Mouse (Mus musculus): Measurements from ENCODE around the gene 2810021J22Rik.
"Not testable (repeated sequence)": the region's sequence is repeated elsewhere in the genome, so short reads cannot be mapped to it uniquely, and the experiment has no call there.

Gene 2810021J22Rik

DNA sequence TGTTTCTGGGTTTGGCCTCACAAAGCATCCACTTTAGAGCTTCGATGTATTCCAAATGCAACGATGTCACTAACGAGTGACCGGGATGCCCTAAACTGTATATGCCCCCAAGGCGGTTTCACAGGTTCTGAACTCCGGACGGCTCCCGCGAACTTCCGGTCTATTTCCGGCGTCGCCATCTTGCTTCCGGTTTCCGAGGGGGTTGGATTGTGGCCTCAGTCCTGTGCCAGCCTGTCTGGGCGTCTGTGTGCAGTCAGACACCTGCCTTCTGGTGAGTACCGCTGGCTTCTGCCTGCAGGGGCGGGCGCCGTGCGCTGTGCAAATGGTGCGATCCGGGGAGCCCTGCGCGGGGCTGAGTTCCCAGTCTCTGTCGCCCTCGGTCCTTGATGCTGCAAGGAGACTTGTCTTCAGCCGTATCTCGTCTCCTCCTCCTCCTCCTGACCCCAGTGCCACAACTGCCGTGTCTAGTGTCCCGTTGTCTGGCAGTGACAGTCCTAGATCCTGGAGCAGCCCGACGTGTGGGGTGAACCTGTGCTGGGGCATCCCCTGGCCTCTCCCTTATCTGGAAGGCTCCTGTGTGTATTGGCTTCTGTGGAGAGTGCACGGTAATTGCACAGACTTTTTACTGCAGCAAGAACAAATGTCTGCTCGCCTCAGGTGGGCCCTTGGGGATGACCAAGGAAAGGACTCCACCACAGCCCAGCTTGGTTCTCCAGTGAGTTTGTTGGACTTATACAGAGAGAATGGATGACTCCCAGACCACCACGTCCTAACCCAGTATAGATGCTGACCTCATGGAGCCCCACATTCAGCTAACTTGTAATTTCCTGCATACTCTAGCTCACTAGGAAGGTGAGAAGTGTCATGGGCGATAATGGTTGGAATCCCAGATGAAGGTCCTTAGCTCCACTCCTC lies at the start of gene 2810021J22Rik:
Gene 2810021J22Rik (plus strand): TSS at position 178 of the 915 bp plus-strand sequence.
- DNase-seq = peak; percentile 66 to 72

- DNase-seq = not testable (repeated sequence)
Measured at GRCm38 (mm10) chr11:58828937-58829336, 38.1 kb upstream of the 2810021J22Rik start, which contains the start of gene Olfr312. Olfr312 (plus strand) TSS chr11:58829237.

DNA sequence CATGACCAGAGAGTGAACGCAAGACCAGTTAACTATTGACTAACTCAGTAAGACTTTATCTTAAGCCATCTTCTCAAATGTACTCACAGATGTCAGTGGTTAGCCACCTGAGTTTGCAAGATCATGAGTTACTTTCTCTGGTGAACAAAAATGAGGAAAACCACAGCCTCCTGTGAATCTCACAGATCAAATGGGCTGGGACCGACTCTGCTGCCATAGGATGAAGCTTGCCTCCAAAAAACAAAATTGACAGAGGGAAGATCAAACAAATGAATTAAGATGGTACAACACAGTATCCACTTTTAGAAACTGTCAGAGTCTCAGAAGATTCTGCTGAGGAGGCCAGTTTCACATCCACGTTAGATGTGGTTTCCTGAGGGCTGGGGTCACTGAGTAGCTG lies 37.3 kb upstream of the 2810021J22Rik start:
- no peak for DNase-seq

GRCm38 (mm10) chr11:58832541-58832940 lies 34.5 kb upstream of the 2810021J22Rik start:
- DNase-seq = not testable (repeated sequence)

DNA sequence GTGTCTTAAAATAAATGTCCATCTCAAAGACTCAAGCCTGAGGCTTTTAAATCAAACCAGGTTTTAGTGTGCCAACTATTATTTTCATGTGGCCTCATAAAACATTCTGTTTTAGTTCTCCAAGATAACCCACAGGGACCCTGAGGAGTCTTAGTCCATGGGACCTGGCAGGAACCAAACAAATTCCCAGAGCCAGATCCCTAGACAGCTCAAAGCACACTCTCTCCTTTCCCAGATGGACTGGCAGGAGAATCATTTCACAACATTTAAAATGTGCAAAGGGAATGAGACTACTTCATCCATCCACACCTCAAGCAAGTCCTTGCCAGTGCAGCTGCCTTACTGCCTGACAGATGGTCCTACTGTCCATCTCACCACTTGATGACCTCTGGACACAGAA lies 28.1 kb upstream of the 2810021J22Rik start, which contains the start of gene Olfr311:
Gene Olfr311 (plus strand): TSS at position 301 of the 400 bp plus-strand sequence.
- DNase-seq = not testable (repeated sequence)

- peak; percentile 61 to 68 for DNase-seq
Measured at GRCm38 (mm10) chr11:58846919-58847461, 20.0 kb upstream of the 2810021J22Rik start, which contains the start of gene Gm12258. Gm12258 (plus strand) TSS chr11:58847158.

DNA sequence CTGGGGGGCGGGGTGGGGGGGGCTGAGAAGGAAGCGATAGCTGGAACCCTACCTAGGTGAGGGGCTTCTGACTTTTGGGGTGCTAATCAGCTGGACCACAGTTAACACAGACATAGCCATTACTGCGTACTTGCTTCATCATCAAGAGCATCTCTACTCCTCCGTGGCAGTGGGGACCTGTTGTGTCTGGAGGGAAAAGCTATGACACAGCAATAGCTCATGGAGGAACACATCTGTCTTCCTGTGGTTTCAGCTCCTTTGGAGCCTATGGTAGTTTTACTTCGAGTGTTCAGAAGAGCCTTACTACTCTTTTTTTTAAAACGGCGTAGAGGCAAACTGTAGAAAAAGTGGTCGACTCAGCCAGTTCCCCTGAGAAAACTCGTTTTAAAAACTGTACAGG lies 19.4 kb upstream of the 2810021J22Rik start:
- DNase-seq = no peak

GRCm38 (mm10) chr11:58849731-58850130 lies 17.3 kb upstream of the 2810021J22Rik start:
- DNase-seq = no peak

GRCm38 (mm10) chr11:58860744-58861143 lies 6.3 kb upstream of the 2810021J22Rik start:
- DNase-seq = no peak

DNA sequence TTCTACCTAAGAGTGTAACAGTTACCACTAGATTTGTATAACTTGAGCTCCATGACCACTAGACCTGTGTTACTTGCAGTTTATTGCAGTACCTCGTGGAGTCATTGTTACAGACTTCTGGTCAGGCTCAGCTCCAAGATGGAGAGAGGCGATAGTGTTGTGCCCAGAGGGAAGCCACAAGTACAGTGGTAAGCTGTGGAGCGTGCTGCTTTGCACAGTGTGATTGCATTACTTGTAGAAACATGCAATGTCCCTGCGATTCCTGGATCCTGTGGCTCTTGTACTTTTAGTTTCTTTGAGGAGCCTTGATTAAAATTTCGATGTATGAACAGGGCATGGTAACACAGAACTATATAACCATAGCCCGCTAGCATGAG lies 926 bp downstream of the 2810021J22Rik start:
- no peak for DNase-seq

- no peak for DNase-seq
Measured at GRCm38 (mm10) chr11:58870961-58871360, 3.9 kb downstream of the 2810021J22Rik start.

- DNase-seq = no peak
Measured at GRCm38 (mm10) chr11:58883756-58884155, 16.7 kb downstream of the 2810021J22Rik start.

DNA sequence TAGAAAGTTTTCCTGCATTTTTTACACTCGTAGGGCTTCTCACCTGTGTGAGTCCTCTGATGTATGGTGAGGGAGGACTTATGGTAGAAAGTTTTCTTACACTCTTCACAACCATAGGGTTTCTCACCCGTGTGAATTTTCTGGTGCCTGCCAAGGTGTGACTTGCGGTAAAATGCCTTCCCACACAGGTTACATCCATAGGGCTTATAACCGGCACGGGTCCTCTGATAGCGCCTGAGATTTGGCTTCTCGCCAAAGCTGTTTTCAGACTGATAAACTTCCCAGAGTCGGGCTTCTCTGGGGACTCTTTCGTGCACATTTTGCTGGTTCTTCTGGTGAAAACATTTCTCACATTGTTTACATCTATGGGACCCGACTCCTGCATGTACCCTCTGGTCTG lies 23.5 kb downstream of the 2810021J22Rik start:
- DNase-seq = no peak

DNA sequence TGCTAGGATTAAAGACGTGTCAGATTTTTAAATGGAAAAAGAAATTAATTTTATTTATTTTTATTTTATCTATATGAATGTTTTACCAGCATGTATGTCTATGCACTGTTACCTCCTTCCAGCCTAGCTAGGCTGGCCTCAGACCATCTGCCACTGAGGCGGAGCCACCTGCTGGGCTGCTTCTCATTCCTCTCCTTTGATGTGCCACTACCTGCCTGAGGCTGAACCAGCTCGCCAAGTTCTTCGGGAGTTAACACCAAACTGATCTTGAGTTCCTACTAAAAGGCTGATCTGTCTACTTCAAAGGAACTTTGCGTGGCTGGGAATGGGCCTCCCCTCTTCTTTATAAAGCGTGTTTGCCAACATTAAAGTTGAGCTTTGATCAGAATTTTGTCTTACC lies 27.4 kb downstream of the 2810021J22Rik start:
- no peak for DNase-seq

DNA sequence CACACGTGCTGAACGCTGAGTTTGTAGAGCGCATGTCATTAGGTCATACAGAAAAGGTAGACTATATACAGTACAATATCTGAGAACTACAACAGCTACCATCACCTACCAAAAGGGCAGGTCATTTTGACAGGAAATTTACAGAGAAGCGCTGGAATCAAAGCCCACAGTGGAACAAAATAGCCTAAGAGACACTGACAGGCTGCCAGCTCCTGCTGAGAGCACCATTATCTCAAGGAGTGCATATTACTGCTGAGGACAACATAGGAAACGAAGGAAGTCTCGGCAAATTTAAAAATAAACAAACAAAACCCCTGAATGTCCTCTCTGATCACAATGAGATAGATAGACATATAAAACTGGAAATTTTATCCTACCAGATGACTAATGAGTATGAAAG lies 30.5 kb downstream of the 2810021J22Rik start:
- no peak for DNase-seq

GRCm38 (mm10) chr11:58901080-58901479 lies 34.1 kb downstream of the 2810021J22Rik start:
- no peak for DNase-seq

GRCm38 (mm10) chr11:58903511-58904409 lies 36.7 kb downstream of the 2810021J22Rik start, which contains the start of gene Zfp39:
Zfp39 (minus strand) TSS chr11:58904225.
- peak; percentile 94 to 99 for DNase-seq

- no peak for DNase-seq
Measured at GRCm38 (mm10) chr11:58904410-58904718, 37.3 kb downstream of the 2810021J22Rik start.

GRCm38 (mm10) chr11:58904838-58905237 lies 37.8 kb downstream of the 2810021J22Rik start:
- DNase-seq = peak in 1 of 2 experiments; percentile 8

DNA sequence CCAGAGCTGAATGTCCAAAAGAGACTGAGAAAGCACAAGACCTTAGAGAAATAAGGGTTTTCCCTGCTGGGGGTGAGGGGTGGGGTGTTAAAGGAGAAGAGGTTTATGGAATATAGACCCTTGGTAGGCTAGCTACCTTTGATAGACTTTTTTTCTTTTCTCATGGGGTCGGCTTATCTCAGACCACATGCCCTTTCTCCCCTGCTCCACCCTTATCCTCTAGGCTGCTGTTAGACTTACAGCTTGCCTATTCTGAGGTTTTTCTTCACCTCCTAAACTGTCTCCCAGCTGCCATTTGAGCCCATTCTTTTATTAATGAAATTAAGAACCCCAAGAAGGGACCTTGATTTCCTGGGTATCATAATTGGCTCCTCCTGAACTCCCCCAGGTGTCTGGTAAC lies 46.8 kb downstream of the 2810021J22Rik start:
- DNase-seq = no peak

DNA sequence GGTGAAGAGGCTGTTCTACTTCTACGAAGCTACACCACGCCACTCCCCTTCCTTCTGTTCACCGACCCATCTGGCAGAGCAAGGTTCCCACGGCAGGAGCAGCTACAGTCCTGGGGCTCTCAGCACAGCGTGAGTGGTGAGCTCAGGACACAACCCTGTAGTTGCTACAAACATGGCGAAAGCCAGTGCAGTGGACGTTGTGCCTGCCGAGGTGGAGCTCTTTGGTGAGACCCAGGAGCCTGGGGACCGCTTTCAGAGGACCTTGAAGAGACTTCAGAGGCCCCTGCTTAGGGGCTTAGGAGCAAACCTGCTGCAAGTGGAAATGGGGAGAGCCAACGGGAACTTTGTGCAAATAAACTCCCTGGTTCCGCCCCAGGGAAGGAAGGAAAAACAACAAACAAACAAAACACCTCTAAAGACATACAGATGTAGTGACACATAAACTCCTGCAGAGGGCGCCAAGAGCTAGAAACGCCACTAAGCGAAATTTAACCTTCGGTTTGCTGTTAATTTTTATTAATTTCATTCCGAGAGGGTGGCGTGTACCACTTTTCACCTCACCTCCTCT lies 47.5 kb downstream of the 2810021J22Rik start:
- peak in 1 of 2 experiments; percentile 5 for DNase-seq

Measured in spleen, adult 18-20 months (tissue).